Mouse (Mus musculus) MEL (cell line): Measurements from ENCODE around the gene Eogt.

Source experiments
- BHLHE40 ChIP-seq: IDR thresholded peaks from 2 replicates; pipeline ENCODE4 v1.6.1; 2012; ENCODE audit warnings: low read depth, mild to moderate bottlenecking, inconsistent platforms, low read length, improper control_type of control experiment, borderline replicate concordance
- CTCF ChIP-seq, 3 experiments: IDR thresholded peaks in 2 of 3; conservative IDR thresholded peaks in 1 of 3; 2 replicates each; pipeline ENCODE4 v1.5.1; 2011 to 2012; ENCODE audit warnings: low read length in 3 of 3, low read depth in 2 of 3, mild to moderate bottlenecking in 2 of 3, improper control_type of control experiment in 1 of 3, inconsistent platforms in 1 of 3, mixed read lengths in 1 of 3, moderate library complexity in 1 of 3; ENCODE audit not compliant: control insufficient read depth in 1 of 3, insufficient read depth in 1 of 3, poor library complexity in 1 of 3, severe bottlenecking in 1 of 3
- MXI1 ChIP-seq: IDR thresholded peaks from 2 replicates; pipeline ENCODE4 v1.6.1; 2011; ENCODE audit warnings: mild to moderate bottlenecking, low read depth, low read length, improper control_type of control experiment
- POLR2AphosphoS5 ChIP-seq: IDR thresholded peaks from 2 replicates; pipeline ENCODE4 v1.6.1; 2012; ENCODE audit warnings: low read depth, borderline replicate concordance, mild to moderate bottlenecking, inconsistent platforms, low read length, moderate library complexity, mixed read lengths
- TCF12 ChIP-seq: IDR thresholded peaks from 2 replicates; pipeline ENCODE4 v1.6.1; 2014; ENCODE audit warnings: low read depth, mild to moderate bottlenecking, inconsistent platforms, low read length, improper control_type of control experiment, moderate library complexity
- ZMIZ1 ChIP-seq: IDR thresholded peaks from 2 replicates; pipeline ENCODE4 v1.6.1; 2012; ENCODE audit warnings: low read depth, mild to moderate bottlenecking, inconsistent platforms, low read length, improper control_type of control experiment, moderate library complexity

GRCm38 (mm10) chr6:97106106-97106505 lies 42.9 kb downstream of the Eogt start:
- TF ChIP-seq CTCF (IDR thresholded peaks at IDR 0.05 in 2 of 3, conservative IDR thresholded peaks at IDR 0.05 in 1 of 3; ENCODE audit: control insufficient read depth in 1 of 3, insufficient read depth in 1 of 3, low read depth in 2 of 3, low read length in 3 of 3, poor library complexity in 1 of 3, severe bottlenecking in 1 of 3) (no peak), MXI1 (no peak), ZMIZ1 (no peak), BHLHE40 (no peak), TCF12 (no peak), POLR2AphosphoS5 (no peak)
